Mouse (Mus musculus) left cerebral cortex, postnatal 14 days (tissue): ENCODE results near the gene Prex1. TPM values are rescaled to one million over a fixed set of nuclear protein-coding genes. Genes with fewer than 3 reads are reported as not detected.

Source experiments
- DNase-seq, 2 experiments: peaks; one replicate each; pipeline ENCODE4 v3.0.0; 2021 to 2022; ENCODE audit warnings: low spot score in 2 of 2, mixed read lengths in 1 of 2
- intact Hi-C: fragments of 180-260 bp; cut with DNase I; formaldehyde crosslinking; loops from one replicate; pipeline ENCODE4 v1.15.1; 2025
- total RNA-seq, 2 experiments: library from RNA; stranded (reverse); gene quantifications; 2 replicates each; pipeline ENCODE4 v1.2.3; 2021

The Prex1 gene
- total RNA-seq, 2 experiments from 2014 or later = 119 to 132 TPM

- DNase-seq = no peak
- intact Hi-C loops = no loop called here
Measured at GRCm38 (mm10) chr2:166647242-166647641, 66.4 kb downstream of the Prex1 start.

DNA sequence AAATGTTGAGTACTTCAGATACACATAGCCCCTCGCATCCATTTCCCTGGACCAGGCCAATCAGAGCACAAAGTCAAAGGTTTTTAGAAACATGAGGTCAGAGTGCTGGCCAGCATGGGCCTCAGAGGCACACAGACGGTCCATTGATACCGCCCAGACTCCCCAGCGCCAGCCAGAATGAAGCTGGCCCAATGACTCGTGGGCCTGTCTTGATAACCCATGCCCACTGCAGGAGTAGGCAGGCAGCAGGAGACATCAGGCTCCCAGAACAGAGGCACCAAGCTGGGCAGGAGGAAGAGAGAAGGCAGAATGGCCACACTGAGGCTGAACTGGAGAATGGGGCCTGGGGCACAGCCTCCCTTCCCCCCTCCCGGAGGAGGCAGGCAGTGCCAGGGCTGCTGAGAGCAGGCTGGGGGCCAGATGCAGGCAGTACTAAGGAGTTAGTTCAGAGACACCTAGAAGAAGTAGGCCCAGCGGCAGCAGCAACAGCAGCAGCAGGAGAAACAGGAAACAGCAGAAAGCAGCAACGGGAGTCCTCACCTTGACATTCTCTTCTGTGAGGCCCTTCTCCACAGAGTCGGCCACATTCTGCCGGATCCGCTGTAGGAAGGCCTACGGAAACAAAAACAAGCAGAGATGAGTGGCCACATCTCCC is 67.1 kb downstream of the Prex1 start:
- DNase-seq = no peak
- intact Hi-C loops = no loop called here

DNA sequence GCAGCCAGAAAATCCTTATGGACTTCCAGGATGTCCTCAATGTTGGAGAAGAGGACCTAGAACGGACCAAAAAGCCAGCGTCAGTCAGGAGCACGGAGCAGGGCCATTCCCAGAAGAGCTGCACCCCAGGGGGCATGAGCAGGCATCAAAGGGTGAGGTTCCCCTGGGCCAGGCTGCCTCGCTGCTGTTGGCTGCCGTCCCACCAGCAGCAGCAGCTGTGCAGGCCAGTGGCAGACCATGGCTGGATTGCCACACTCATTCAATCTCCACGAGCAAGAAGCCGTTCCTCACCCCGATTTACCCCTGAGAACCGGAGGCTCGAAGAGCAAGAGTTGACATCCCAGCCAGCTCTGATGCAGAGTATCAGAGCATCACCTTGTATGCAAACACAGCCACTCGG is 68.8 kb downstream of the Prex1 start:
- intact Hi-C loops = no loop called here
- no peak for DNase-seq

GRCm38 (mm10) chr2:166642581-166642987 is 71.0 kb downstream of the Prex1 start:
- intact Hi-C loops = no loop called here
- peak; percentile 57 to 61 for DNase-seq

GRCm38 (mm10) chr2:166639750-166640149 is 73.9 kb downstream of the Prex1 start:
- DNase-seq = no peak
- intact Hi-C loops = no loop called here

DNA sequence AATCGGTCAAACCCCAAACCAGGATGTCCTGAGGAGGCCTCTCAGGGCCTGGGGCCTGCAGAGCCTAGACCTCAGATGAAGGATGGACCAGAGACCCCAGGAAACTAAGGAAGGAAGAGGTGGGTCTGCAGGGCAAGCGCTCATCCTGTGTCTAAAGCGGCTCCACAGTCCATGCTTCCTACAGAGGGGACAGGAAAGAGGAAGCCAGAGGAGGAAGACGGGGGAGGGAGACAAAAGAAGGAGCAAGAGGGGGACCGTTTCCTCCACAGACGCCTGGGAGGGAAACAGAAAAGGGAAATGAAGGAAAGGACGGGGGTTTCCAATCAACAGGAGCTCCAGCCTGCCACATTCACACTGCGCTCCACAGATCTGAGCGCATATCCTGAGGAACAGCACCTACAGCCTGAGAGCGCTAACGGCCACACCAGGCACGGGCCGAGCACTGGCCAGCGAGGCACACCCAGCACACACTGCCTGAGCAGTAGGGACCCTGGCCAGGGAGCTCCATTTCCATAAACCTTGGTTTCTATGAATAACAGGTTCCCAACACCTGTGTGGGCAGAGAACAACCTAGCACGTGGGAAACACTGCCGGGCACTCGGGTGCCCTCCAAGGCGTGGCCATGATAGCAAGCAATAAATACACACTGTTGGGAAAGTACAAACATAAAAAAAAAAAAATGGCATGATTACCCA is 74.5 kb downstream of the Prex1 start:
- no peak for DNase-seq
- intact Hi-C loops = no loop called here

- intact Hi-C loops = no loop called here
- DNase-seq = no peak
Measured at GRCm38 (mm10) chr2:166638079-166638800, 75.4 kb downstream of the Prex1 start.

DNA sequence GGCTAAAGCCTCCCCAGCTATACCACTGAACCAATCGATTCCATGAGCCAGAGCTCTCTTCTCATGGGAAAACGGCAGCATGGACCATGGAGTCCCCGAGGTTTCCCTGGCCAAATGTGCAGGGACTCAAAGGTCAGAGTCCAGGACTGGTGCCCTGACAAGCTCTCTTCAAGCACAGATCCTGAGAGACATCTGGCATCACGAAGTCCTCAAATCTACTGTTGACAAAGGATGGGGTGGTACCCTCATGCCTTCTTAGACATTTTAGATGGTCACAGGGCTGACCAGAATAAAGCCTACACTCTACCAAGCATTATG is 76.0 kb downstream of the Prex1 start:
- no peak for DNase-seq
- intact Hi-C loops = no loop called here

- DNase-seq = peak; percentile 69
- intact Hi-C loops = no loop called here
Measured at GRCm38 (mm10) chr2:166636867-166637672, 76.6 kb downstream of the Prex1 start.

DNA sequence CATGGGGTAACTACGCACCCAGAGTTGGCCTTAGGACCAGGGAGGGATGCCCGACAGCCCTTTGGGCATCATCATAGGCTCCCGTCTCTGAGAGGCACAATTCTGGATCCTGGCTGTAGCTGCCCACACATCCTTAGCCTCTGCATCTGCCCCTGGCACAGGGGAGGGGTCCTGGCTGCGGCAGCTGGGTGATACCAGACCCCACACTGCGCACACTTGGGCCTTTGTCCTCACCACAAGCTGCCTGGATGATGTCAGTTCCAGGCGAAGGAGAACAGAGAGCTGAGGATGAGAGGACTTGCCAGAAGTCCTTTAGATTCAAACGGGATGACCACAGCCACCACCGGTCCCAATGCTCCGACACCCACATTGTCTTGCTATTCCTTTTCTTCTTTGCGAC is 78.1 kb downstream of the Prex1 start:
- intact Hi-C loops = no loop called here
- DNase-seq = no peak

DNA sequence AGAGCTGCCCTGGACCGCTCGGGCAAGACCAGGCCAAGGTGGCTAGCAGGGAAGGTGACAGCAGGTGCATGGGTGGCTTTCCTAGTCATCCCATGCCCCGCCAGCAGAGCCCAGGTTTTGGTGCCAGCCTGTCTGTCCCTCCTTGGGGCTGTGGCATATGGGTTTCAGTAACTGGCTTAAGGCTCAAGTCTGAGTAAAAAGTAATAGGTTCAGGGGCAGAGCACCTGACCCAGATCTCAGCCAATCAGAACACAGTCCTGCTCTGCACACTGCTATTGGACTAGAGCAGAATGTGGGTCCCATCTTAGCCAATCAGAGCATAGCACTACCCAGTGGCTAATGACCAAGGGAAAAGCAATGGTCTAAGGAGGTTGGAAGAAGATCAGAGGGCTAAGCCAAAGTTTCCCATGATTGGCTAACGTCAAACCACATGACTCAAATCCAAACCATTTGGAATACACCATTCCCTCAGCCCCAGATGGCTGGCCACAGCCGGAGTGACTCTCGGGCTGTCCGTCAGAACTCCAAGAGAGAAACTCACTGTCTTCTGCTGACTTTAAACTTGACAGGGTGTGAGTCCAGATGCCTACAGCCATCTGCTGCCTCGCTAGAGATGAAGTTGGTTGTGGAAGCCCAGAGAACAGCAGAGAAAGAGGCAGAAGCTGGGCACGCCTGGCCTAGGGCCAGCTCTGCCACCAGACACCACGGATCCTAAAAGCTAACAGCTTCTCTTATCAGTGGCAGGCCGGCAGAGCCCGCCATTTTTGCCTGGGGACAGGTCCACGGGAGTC is 80.9 kb downstream of the Prex1 start:
- intact Hi-C loops = no loop called here

DNA sequence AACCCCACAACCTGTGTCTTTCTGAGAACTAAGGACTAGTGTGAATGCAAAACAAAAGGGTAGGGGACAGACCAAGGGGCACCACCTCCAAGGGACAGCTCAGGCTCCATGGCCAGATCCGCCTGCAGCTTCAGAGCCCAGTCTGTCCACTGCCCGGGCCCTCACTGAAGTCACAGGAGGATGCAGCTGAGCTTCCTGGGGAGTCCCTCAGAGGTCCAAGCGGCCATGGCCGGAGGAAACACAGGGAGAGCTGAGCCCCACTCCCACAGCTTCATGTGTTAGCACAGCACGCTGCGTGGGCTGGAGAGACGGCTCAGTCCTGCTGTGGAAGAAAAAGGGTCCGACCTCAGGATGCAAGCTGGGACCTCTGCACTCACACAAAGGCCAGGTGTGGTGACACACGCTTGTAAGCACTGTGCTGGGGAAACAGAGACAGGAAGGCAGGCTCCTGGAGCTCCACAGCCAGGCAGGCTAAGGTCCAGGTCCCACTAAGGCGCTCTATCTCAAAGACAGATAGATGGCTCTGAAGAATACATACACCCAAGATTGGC is 81.9 kb downstream of the Prex1 start:
- DNase-seq = no peak
- intact Hi-C loops = no loop called here

More for the DNA sequence above, 80.9 kb downstream of the Prex1 start:
- DNase-seq = peak in 1 of 2 experiments; percentile 65

- DNase-seq = no peak
- intact Hi-C loops = no loop called here
Measured at GRCm38 (mm10) chr2:166631189-166631588, 82.4 kb downstream of the Prex1 start.

- intact Hi-C loops = no loop called here
- peak; percentile 63 to 77 for DNase-seq
Measured at GRCm38 (mm10) chr2:166629941-166630674, 83.5 kb downstream of the Prex1 start.

- DNase-seq = no peak
- intact Hi-C loops = no loop called here
Measured at GRCm38 (mm10) chr2:166627578-166627977, 86.1 kb downstream of the Prex1 start.

DNA sequence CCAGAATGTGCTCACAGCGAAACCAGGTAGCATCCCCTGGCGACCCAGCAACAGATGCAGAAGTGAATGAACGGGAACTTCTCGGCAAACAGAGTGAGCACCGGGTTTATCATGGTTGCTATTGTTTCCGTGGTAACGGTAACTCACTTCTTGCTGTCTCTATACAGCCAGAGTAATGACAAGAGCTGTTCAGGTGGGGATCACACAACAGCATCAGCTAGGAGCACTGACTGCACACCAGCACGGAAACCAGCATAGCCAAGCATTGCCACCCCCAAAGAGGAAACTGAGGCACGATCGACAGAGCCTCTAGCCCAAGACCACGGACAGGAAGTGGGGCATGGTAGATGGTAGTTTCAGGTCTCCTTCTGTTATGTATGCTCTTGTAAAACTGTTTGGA is 88.4 kb downstream of the Prex1 start:
- DNase-seq = no peak
- intact Hi-C loops = no loop called here

DNA sequence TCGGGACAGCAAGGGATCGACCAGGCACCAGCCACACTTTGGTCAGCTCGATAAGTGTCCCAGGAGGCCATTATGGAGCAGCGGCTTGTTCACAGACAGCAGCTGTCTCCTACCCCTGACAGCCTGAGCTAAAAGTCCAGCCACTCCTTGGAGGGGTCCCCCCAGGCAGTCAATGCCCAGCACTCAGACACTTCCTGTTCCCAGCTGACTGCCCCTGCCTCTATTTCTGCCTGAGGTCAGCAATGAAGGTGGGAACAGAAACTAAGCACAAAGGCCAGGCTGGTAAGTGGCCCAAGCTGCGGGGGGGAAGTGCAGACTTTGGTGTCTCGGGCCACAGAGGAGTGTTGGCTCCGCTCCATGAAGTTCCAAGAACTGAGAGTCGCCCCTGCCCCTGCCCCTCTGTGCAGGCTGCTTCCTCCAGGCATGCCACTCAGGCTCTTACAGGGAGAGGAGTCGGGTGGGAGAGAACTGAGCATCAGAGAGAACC is 90.5 kb downstream of the Prex1 start:
- DNase-seq = peak; percentile 65 to 67
- intact Hi-C loops = loop anchor here (5.0 kb wide), 1 partner anchor 89 kb away; the partner anchor contains the start of gene Prex1

GRCm38 (mm10) chr2:166622590-166622989 is 91.0 kb downstream of the Prex1 start:
- intact Hi-C loops = loop anchor here (5.0 kb wide), 1 partner anchor 90 kb away; the partner anchor contains the start of gene Prex1
- DNase-seq = no peak
